Mouse (Mus musculus): ENCODE measurements at regions not wholly inside any gene's neighbourhood (a gene's known extent, or its start where the extent isn't known, plus 50 kb on each side); places are given as distances from the start of the nearest gene placed in this dataset.
A peak's percentile ranks its signal among the peaks of the same experiment; 100 is the strongest.
"Not testable (repeated sequence)": the region's sequence is repeated elsewhere in the genome, so short reads cannot be mapped to it uniquely, and the experiment has no call there.

- peak; percentile 31 to 32 for DNase-seq
Observed at GRCm38 (mm10) chr11:52460190-52460780, 64.1 kb downstream of the 9530068E07Rik start.

- not testable (repeated sequence) for DNase-seq
Observed at GRCm38 (mm10) chr11:52471128-52471527, 74.9 kb downstream of the 9530068E07Rik start.

GRCm38 (mm10) chr11:52480111-52480510 lies 83.9 kb downstream of the 9530068E07Rik start:
- not testable (repeated sequence) for DNase-seq

GRCm38 (mm10) chr11:52480694-52481093 lies 84.5 kb downstream of the 9530068E07Rik start:
- not testable (repeated sequence) for DNase-seq

GRCm38 (mm10) chr11:52483534-52483933 lies 87.3 kb downstream of the 9530068E07Rik start:
- DNase-seq = not testable (repeated sequence)

GRCm38 (mm10) chr11:52488538-52488937 lies 92.3 kb downstream of the 9530068E07Rik start:
- peak; percentile 40 to 43 for DNase-seq

GRCm38 (mm10) chr11:52493336-52493735 lies 97.1 kb downstream of the 9530068E07Rik start:
- DNase-seq = peak; percentile 16 to 18

GRCm38 (mm10) chr11:52496908-52497307 lies 100.7 kb downstream of the 9530068E07Rik start:
- DNase-seq = no peak

GRCm38 (mm10) chr11:52502759-52503365 lies 106.6 kb downstream of the 9530068E07Rik start:
- DNase-seq = no peak

- no peak for DNase-seq
Observed at GRCm38 (mm10) chr11:52511831-52512297, 115.6 kb downstream of the 9530068E07Rik start.

- DNase-seq = peak; percentile 31 to 57
Observed at GRCm38 (mm10) chr11:52517330-52517729, 121.1 kb downstream of the 9530068E07Rik start.

- DNase-seq = peak in 1 of 2 experiments; percentile 20
Observed at GRCm38 (mm10) chr11:52519877-52520276, 123.6 kb downstream of the 9530068E07Rik start.

- DNase-seq = peak; percentile 75 to 84
Observed at GRCm38 (mm10) chr11:52521879-52522278, 125.7 kb downstream of the 9530068E07Rik start.

- DNase-seq = no peak
Observed at GRCm38 (mm10) chr11:52522384-52522783, 126.2 kb downstream of the 9530068E07Rik start.

- DNase-seq = no peak
Observed at GRCm38 (mm10) chr11:52523191-52523590, 127.0 kb downstream of the 9530068E07Rik start.

- DNase-seq = peak; percentile 37 to 57
Observed at GRCm38 (mm10) chr11:52523671-52524070, 127.4 kb downstream of the 9530068E07Rik start.

- DNase-seq = peak in 1 of 2 experiments; percentile 15
Observed at GRCm38 (mm10) chr11:52525446-52525845, 129.2 kb downstream of the 9530068E07Rik start.

- DNase-seq = peak in 1 of 2 experiments; percentile 32
Observed at GRCm38 (mm10) chr11:52526306-52526705, 130.1 kb downstream of the 9530068E07Rik start.

GRCm38 (mm10) chr11:52533379-52533778 lies 137.2 kb downstream of the 9530068E07Rik start:
- DNase-seq = no peak

- DNase-seq = no peak
Observed at GRCm38 (mm10) chr11:52534586-52534985, 138.4 kb downstream of the 9530068E07Rik start.

GRCm38 (mm10) chr11:52536211-52536610 lies 140.0 kb downstream of the 9530068E07Rik start:
- DNase-seq = no peak

GRCm38 (mm10) chr11:52536841-52537240 lies 140.6 kb downstream of the 9530068E07Rik start:
- no peak for DNase-seq

- no peak for DNase-seq
Observed at GRCm38 (mm10) chr11:52537819-52538435, 141.7 kb downstream of the 9530068E07Rik start.

GRCm38 (mm10) chr11:52541210-52541609 lies 145.0 kb downstream of the 9530068E07Rik start:
- DNase-seq = peak in 1 of 2 experiments; percentile 43

Measured in cerebellum, postnatal 14 days (tissue).